Mouse (Mus musculus): ENCODE measurements around the gene Crb1. TPM values are rescaled to one million over a fixed set of nuclear protein-coding genes. Genes with fewer than 3 reads are reported as not detected.
A peak's percentile ranks its signal among the peaks of the same experiment; 100 is the strongest.

Gene Crb1
- polyA plus RNA-seq, 1 experiment, result 0.08 TPM

DNA sequence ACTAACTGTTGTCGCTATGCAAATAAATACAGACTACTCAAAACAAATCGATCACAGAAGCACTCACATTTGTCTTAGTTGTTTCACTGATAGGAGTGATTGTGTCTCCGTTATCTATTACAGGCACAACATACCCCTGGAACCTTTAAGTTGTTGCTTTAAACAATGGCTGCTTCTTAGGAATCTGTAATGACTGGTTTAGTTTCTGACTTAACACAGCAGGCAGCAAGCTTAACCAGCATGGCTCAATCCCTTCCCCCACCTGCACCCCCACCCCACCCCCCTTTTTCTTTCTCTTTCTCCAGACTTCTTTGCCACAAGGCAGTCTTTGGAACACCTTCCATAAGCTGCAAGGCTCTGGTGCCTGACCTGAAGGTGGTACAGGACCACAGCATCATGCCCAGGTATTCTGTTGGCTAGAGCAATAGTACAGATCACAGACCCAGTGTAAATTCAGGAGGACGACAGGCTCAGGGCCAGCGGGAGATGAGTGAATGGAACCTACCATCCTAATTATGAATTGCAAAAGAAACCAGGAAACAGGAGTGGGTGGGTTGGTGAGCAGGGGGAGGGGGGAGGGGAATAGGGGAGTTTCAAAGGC, 182.4 kb downstream of the Crb1 start:
- Histone ChIP-seq H3K79me2 (ENCODE audit: control insufficient read depth, insufficient read depth) (no peaks in the 10 kb centered on the region), H3ac (ENCODE audit: control insufficient read depth, insufficient read length) (no peak overlapping the region), H3K4me2 (ENCODE audit: low read depth) (no peak overlapping the region), H3K27me3 (ENCODE audit: control insufficient read depth, insufficient read depth, insufficient read length) (no peaks in the 10 kb centered on the region), H3K36me3 (ENCODE audit: control insufficient read depth, insufficient read depth) (no peaks in the 10 kb centered on the region), H3K4me3 (no peak overlapping the region)
- TF ChIP-seq TCF12 (IDR thresholded peaks at IDR 0.05; ENCODE audit: insufficient read depth, poor library complexity, severe bottlenecking) (no peak), CEBPB (IDR thresholded peaks at IDR 0.05; ENCODE audit: insufficient read depth, poor library complexity, severe bottlenecking) (no peak), E2F4 (IDR thresholded peaks at IDR 0.05; ENCODE audit: insufficient read depth) (no peak)

DNA sequence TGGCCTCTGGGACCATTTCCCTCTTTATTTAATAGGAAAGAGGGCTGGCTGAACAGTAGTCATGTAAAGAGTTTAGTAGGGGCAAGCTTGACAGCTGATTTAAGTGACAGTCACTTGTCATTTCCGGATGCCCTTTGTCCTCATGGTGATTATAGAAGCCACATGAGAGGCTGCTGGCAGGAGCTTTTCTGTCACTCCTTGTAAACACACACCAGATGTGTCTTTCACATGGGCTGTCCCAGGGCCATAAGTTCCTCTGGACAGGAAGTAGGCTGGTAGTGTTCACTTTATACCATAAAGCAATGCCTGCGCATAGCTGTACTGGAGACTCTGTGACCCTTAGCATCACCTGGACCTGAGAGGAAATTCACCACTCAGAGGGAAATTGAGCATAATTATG, 182.9 kb downstream of the Crb1 start:
- Histone ChIP-seq H3K4me2 (ENCODE audit: low read depth) (no peak overlapping the region), H3ac (ENCODE audit: control insufficient read depth, insufficient read length) (no peak overlapping the region), H3K4me3 (no peak overlapping the region), H3K36me3 (ENCODE audit: control insufficient read depth, insufficient read depth) (no peaks in the 10 kb centered on the region), H3K27me3 (ENCODE audit: control insufficient read depth, insufficient read depth, insufficient read length) (no peaks in the 10 kb centered on the region), H3K79me2 (ENCODE audit: control insufficient read depth, insufficient read depth) (no peaks in the 10 kb centered on the region)
- TF ChIP-seq REST (IDR thresholded peaks at IDR 0.05; ENCODE audit: insufficient read depth, insufficient read length) (no peak), TCF12 (IDR thresholded peaks at IDR 0.05; ENCODE audit: insufficient read depth, poor library complexity, severe bottlenecking) (no peak), USF1 (IDR thresholded peaks at IDR 0.05; ENCODE audit: low read depth) (no peak), CEBPB (IDR thresholded peaks at IDR 0.05; ENCODE audit: insufficient read depth, poor library complexity, severe bottlenecking) (no peak), POLR2A (IDR thresholded peaks at IDR 0.05; ENCODE audit: insufficient read length, low read depth) (no peak), POLR2AphosphoS2 (IDR thresholded peaks at IDR 0.05; ENCODE audit: insufficient read length, low read depth) (no peak), MYOG (IDR thresholded peaks at IDR 0.05; ENCODE audit: control insufficient read depth in 1 of 3, insufficient read depth in 1 of 3, insufficient read length in 2 of 3, low read depth in 2 of 3) (no peak), MYOD1 (IDR thresholded peaks at IDR 0.05; ENCODE audit: control insufficient read depth in 1 of 3, insufficient read length in 2 of 3, low read depth in 2 of 3) (no peak), TCF3 (IDR thresholded peaks at IDR 0.05; ENCODE audit: insufficient read length, low read depth) (no peak), SRF (IDR thresholded peaks at IDR 0.05; ENCODE audit: control insufficient read depth, insufficient read length, low read depth) (no peak), E2F4 (IDR thresholded peaks at IDR 0.05; ENCODE audit: insufficient read depth) (no peak), MAX (IDR thresholded peaks at IDR 0.05; ENCODE audit: low read depth) (no peak)

GRCm38 (mm10) chr1:139192635-139193034, 184.3 kb downstream of the Crb1 start:
- H3K79me2 ChIP-seq (ENCODE audit: control insufficient read depth, insufficient read depth), result no peaks in the 10 kb centered on the region
- H3ac ChIP-seq (ENCODE audit: control insufficient read depth, insufficient read length), result no peak overlapping the region
- H3K36me3 ChIP-seq (ENCODE audit: control insufficient read depth, insufficient read depth), result no peaks in the 10 kb centered on the region
- peak overlapping the region; percentile 14 for H3K4me2 ChIP-seq (ENCODE audit: low read depth)
- H3K4me3 ChIP-seq, result no peak overlapping the region
- TF ChIP-seq USF1 (IDR thresholded peaks at IDR 0.05; ENCODE audit: low read depth) (no peak), MYOD1 (IDR thresholded peaks at IDR 0.05; ENCODE audit: control insufficient read depth in 1 of 3, insufficient read length in 2 of 3, low read depth in 2 of 3) (peak; percentile 62 to 71 (median 69)), TCF12 (IDR thresholded peaks at IDR 0.05; ENCODE audit: insufficient read depth, poor library complexity, severe bottlenecking) (no peak), REST (IDR thresholded peaks at IDR 0.05; ENCODE audit: insufficient read depth, insufficient read length) (no peak), SRF (IDR thresholded peaks at IDR 0.05; ENCODE audit: control insufficient read depth, insufficient read length, low read depth) (no peak), POLR2AphosphoS2 (IDR thresholded peaks at IDR 0.05; ENCODE audit: insufficient read length, low read depth) (no peak), MYOG (IDR thresholded peaks at IDR 0.05; ENCODE audit: control insufficient read depth in 1 of 3, insufficient read depth in 1 of 3, insufficient read length in 2 of 3, low read depth in 2 of 3) (peak in 2 of 3 experiments; percentile 52 to 53), POLR2A (IDR thresholded peaks at IDR 0.05; ENCODE audit: insufficient read length, low read depth) (no peak), TCF3 (IDR thresholded peaks at IDR 0.05; ENCODE audit: insufficient read length, low read depth) (no peak)
- H3K27me3 ChIP-seq (ENCODE audit: control insufficient read depth, insufficient read depth, insufficient read length), result no peaks in the 10 kb centered on the region

- Histone ChIP-seq H3K4me2 (ENCODE audit: low read depth) (peak overlapping the region; percentile 14), H3K27me3 (ENCODE audit: control insufficient read depth, insufficient read depth, insufficient read length) (no peaks in the 10 kb centered on the region), H3K4me3 (no peak overlapping the region), H3K79me2 (ENCODE audit: control insufficient read depth, insufficient read depth) (no peaks in the 10 kb centered on the region), H3ac (ENCODE audit: control insufficient read depth, insufficient read length) (no peak overlapping the region), H3K36me3 (ENCODE audit: control insufficient read depth, insufficient read depth) (no peaks in the 10 kb centered on the region)
- no peak for TF ChIP-seq SRF (IDR thresholded peaks at IDR 0.05; ENCODE audit: control insufficient read depth, insufficient read length, low read depth)
- no peak for TF ChIP-seq MAX (IDR thresholded peaks at IDR 0.05; ENCODE audit: low read depth)
- no peak for TF ChIP-seq USF1 (IDR thresholded peaks at IDR 0.05; ENCODE audit: low read depth)
- no peak for TF ChIP-seq E2F4 (IDR thresholded peaks at IDR 0.05; ENCODE audit: insufficient read depth)
- no peak for TF ChIP-seq POLR2A (IDR thresholded peaks at IDR 0.05; ENCODE audit: insufficient read length, low read depth)
- no peak for TF ChIP-seq TCF3 (IDR thresholded peaks at IDR 0.05; ENCODE audit: insufficient read length, low read depth)
- no peak for TF ChIP-seq CEBPB (IDR thresholded peaks at IDR 0.05; ENCODE audit: insufficient read depth, poor library complexity, severe bottlenecking)
- no peak for TF ChIP-seq TCF12 (IDR thresholded peaks at IDR 0.05; ENCODE audit: insufficient read depth, poor library complexity, severe bottlenecking)
- TF ChIP-seq MYOD1 (IDR thresholded peaks at IDR 0.05; ENCODE audit: control insufficient read depth in 1 of 3, insufficient read length in 2 of 3, low read depth in 2 of 3), result no peak
- no peak for TF ChIP-seq MYOG (IDR thresholded peaks at IDR 0.05; ENCODE audit: control insufficient read depth in 1 of 3, insufficient read depth in 1 of 3, insufficient read length in 2 of 3, low read depth in 2 of 3)
- no peak for TF ChIP-seq REST (IDR thresholded peaks at IDR 0.05; ENCODE audit: insufficient read depth, insufficient read length)
- TF ChIP-seq POLR2AphosphoS2 (IDR thresholded peaks at IDR 0.05; ENCODE audit: insufficient read length, low read depth), result no peak
Observed at GRCm38 (mm10) chr1:139180481-139181149, 196.3 kb downstream of the Crb1 start.
